Mouse (Mus musculus): ENCODE measurements at regions not wholly inside any gene's neighbourhood (a gene's known extent, or its start where the extent isn't known, plus 50 kb on each side); places are given as distances from the start of the nearest gene placed in this dataset.

GRCm38 (mm10) chr1:120911962-120912670 is 309.9 kb downstream of the En1 start:
- no peak for DNase-seq

DNA sequence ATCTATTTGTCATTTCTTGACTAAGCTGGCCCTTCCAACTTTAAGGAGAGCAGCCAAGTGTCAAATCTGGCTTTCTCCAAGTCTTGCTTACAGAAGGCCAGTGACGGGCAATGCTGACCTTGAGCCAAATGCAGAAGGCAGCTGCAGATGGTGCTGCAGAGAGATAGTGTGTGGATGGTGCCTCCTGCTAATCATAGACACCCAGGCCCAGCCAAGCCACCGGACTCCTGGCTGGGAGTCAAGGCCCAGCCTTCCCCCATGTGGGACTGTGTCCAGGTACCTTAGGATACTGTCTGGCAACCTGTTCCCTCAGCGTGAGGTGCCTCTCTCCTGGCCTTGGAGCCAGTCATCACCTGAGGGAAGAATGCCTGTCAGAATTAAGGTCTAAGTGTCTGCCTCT is 319.3 kb downstream of the En1 start:
- DNase-seq = peak; percentile 61 to 62

DNA sequence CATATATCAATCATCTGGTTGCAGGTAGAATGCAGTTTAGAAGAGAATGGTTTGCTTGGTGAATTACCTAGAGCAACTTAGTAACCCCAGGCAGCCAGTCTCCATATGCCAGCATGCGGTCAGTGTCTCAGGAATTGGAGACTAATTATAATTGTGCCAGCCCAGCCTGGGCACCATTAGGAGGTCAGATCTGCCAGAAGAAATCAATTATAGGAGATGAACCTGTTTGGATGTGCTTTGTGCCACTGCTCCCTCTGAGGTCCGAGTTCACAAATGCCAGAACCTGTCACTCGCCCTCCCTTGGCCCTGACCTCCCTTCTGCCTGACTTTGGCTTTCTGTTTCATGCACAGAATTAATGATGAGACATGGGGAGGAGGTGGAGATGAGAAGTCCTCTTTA is 323.1 kb downstream of the En1 start:
- DNase-seq = no peak

DNA sequence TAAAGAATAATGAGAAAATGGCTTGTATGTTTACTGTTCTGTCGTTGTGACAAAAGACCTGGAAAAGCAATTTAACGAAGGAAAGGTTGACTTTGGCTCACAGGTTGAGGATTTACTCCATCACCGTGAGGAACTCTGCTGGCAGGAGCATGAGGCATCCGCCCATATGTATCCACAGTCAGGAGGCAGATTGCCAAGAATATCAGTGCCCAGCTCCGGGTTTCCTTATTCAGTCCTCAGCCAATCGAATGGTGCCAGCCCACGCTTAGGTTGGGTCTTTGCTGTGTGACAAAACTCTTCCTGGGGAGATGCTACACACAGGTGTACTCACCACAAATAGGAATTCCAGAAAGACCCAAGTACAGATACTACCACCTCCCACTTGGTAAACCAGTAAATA is 327.9 kb downstream of the En1 start:
- no peak for DNase-seq

- DNase-seq = no peak
Observed at GRCm38 (mm10) chr1:120935321-120935720, 333.1 kb downstream of the En1 start.

- no peak for DNase-seq
Observed at GRCm38 (mm10) chr1:120943711-120944110, 341.5 kb downstream of the En1 start.

DNA sequence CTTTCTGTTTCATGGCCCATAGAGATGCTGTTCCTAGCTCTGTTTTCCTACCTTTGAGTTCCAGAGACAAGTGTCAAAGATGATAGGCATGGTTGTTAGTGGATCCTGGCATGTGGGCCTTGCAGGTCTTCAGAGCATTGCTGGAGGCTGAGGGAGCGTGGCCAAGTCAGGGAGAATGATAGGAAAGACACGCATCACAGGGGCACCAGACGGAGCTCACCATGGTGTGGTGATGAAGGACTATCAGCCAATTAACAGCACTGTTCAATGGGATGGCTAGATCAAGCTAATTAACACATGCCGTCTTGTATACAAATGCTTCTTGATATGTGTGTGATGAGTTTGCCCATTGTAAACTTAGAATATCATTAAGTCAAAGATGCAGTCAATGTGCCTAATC is 344.1 kb downstream of the En1 start:
- DNase-seq = no peak

- no peak for DNase-seq
Observed at GRCm38 (mm10) chr1:120961235-120961634, 359.0 kb downstream of the En1 start.

GRCm38 (mm10) chr1:120961984-120962383 is 359.8 kb downstream of the En1 start:
- DNase-seq = no peak

- DNase-seq = no peak
Observed at GRCm38 (mm10) chr1:120963477-120964178, 361.4 kb downstream of the En1 start.

GRCm38 (mm10) chr1:120964179-120964517 is 361.9 kb downstream of the En1 start:
- DNase-seq = no peak

DNA sequence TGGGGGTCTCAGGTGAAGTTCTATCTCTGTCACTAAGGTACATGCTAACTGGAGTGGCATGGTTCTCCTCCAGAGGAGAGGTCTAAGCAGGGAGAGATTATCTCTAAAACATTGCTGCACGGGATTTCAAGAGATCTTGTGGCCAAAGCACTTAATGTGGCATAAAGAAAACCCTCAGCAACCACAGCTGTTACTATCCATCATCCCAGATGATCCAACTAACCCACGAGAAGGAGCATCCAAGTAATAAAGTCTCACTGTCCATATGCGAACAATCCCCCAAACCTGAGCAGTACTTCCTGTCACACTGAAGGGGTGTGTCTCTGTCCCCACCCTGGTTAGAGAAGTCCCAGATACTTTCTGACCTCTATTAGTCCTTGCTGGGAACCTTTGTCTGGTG is 363.9 kb downstream of the En1 start:
- DNase-seq = no peak

DNA sequence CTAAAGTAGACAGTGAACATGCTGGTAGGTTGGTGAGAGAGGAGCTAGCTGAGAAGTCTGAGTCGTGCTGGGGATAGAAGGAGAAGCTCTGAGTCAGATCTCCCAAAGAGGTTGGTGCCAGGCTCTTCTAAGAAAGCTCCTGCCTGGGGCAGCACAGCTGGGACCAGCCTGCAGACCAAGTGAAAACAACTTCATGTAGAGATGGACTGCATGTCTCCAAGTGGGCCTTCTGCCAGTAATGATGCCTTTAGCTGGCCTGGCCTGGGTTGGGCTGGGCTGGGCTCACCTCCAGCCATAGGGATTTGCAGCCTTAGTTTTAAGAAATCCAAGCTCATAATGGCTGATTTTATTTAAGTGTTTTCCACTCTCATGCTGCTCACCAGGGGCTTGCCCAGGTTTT is 357.7 kb downstream of the Insig2 start:
- DNase-seq = no peak

GRCm38 (mm10) chr1:121004535-121004934 is 327.9 kb downstream of the Insig2 start:
- no peak for DNase-seq

DNA sequence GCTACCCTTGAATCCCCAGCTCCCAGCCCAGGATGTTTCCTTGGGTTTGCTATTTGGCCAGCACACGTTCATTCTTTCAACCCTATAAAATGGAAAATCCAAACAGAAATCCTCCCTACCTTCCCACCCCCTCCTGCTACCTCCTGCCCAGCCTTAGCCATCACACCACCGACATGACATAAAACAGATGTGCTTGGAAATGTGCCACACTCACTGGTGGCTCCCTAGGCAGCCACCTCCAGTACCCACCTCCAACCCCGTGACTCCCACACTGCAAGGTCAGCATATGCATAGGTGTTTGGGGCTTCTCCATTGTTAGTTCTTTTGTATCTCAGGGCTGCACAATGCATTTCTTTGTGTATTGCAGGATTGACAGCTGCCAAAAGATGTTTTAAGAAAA is 327.2 kb downstream of the Insig2 start:
- DNase-seq = no peak

GRCm38 (mm10) chr1:121012126-121012525 is 320.3 kb downstream of the Insig2 start:
- DNase-seq = no peak

DNA sequence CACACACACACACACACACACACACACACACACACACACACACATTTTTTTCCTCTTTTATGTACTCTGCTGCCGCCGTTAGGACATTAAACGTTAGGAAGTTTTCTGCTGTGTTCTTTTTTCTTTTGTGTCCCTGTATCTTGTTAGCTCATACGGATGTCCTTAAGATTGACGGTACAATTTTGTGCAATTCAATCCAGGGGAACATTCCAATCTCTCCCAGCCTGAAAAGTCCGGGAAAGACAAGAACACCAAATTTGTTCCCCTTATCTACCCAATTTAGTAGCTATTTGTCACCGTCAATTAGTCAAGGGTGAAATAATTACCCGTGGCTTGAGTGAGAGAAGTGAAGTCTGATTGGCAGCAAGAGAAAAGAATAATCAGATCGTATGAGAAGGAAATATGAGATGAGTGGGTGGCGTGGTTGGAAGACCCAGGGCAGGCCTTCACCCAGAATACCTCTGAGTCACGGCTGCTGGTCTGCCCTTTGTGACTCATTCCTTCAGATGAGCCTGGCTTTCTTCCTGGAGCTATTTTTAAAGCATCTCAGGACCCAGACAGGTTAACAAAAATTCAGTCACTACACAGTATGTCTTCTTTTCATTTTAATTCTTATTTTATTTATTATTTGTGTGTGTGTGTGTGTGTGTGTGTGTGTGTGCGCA is 318.4 kb downstream of the Insig2 start:
- no peak for DNase-seq

- DNase-seq = no peak
Observed at GRCm38 (mm10) chr1:121029375-121029774, 303.0 kb downstream of the Insig2 start.

GRCm38 (mm10) chr1:121034761-121035393 is 297.5 kb downstream of the Insig2 start:
- DNase-seq = no peak

DNA sequence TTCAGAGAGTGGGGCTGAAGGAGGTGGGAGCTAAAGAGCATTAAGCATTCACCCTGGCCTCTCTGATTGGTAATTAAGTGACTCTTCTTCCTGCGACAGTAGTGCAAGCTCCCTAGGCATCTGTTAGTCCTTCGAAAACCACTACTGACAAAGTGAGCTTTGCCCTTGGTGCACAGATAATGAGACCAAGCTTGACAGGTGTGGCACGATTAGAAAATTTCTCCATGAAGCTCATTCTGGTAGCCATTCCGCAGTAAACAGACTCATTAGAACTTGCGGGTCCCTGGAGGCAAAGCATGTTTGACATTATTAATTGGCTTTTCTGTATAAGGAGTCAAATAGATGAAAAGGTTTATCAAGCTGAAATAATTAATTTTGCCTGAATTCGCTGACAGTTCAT is 285.8 kb downstream of the Insig2 start:
- no peak for DNase-seq

DNA sequence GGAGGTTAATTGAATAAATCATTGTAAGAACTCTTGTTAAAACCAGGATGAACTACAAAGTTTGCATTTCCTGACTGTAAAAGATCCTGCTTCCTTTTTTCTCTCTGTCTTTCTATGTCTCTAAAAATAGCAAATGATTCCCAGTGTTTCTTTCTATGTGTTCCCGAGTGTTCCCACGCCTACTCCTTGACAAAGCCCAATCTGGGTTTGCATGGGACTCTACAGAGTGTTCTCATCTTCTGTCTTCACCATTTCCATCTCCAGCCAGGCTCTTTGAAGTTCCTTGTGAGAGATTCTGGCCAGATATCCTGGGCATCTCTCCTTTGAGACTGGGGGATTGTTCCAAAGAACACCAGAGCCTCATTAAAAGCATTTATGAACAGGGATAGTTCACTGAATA is 285.0 kb downstream of the Insig2 start:
- DNase-seq = no peak

GRCm38 (mm10) chr1:121049684-121050083 is 282.7 kb downstream of the Insig2 start:
- DNase-seq = no peak

DNA sequence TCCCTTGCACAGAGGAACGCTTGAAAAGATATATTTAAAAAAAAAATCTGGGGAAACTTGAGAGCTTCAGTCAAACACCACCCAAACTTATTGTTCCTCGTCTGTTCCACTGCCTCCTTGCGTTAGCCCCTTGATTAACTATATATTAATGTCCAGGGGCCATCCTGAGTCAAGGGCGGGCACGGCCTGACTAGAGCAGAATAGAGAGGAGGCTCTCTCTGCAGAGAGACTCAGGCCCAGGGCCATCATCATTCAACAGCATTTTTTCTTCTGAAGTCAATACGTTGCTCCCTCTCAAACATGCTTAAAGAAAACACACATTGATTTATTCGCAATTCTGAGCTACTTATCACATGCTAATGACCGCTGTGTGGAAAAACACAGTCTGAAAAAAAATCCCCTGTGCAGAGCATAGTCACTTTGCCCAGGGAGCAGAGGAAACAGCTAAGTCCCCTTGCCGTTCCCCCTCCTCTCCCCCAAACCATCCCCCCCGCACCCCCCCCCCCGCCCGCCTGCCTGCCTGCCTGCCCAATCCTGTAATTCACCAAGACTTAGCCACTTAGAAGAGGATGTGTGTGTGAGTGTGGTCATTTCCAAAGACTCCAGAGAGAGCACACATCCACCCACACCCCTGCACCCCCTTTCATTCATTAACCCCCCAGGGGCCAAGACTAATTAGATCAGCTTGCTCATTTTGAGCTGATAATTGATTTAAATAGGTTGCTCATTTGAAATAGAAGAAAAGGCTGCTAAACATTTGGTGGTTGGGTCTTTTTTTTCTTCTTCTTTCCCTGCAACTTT is 281.5 kb downstream of the Insig2 start:
- DNase-seq = no peak

Measured in cerebellum, adult 18-20 months (tissue).